In genomic region chr19:40511679-40512309, GRCm38 (mm10) we compare ENCODE assay signal across 8 mouse cellular contexts. TPM values are rescaled to one million over a fixed set of nuclear protein-coding genes. Genes with fewer than 3 reads are reported as not detected.
DNase-seq lines count a peak whose midpoint lies in the region; TF ChIP-seq lines count a peak whose summit lies in the region.

No protein-coding gene starts in this region.

- H3K9me3 ChIP-seq in embryonic facial prominence, embryonic 10.5 days = no peaks in the 10 kb centered on the region
- H3K9me3 ChIP-seq in hindbrain, embryonic 10.5 days = peaks cover 4% of the 10 kb centered on the region; the same call in 1 of the 2 replicates

- no peak for TF ChIP-seq POLR2A in testis, adult 2 months (IDR thresholded peaks at IDR 0.05; ENCODE audit: control insufficient read depth, low read depth, low read length)

- H3K4me3 ChIP-seq in testis, adult 2 months (ENCODE audit: control insufficient read depth, low read depth, low read length) = peak overlapping the region; percentile 48
- peak overlapping the region; percentile 82 for H3K4me3 ChIP-seq in embryonic facial prominence, embryonic 10.5 days
- H3K4me3 ChIP-seq in hindbrain, embryonic 10.5 days = peak overlapping the region; percentile 78

- H3K27me3 ChIP-seq in testis, adult 2 months (ENCODE audit: control insufficient read depth, insufficient read depth, low read length) = no peaks in the 10 kb centered on the region
- no peaks in the 10 kb centered on the region for H3K27me3 ChIP-seq in embryonic facial prominence, embryonic 10.5 days (replicated peaks; ENCODE audit: low read depth, poor library complexity, severe bottlenecking)
- H3K27me3 ChIP-seq in hindbrain, embryonic 10.5 days (ENCODE audit: insufficient read depth, poor library complexity, severe bottlenecking) = no peaks in the 10 kb centered on the region

- DNase-seq in testis, postnatal 10 days (ENCODE audit: low spot score) = no peak
- no peak for DNase-seq in embryonic facial prominence, embryonic 10.5 days (ENCODE audit: low spot score)
- DNase-seq in hindbrain, embryonic 10.5 days (ENCODE audit: low spot score) = no peak
- DNase-seq in lung, postnatal 14 days = peak; percentile 32
- peak; percentile 13 for DNase-seq in telencephalon, adult 2 months (ENCODE audit: low read depth, low spot score)
- no peak for DNase-seq in layer of hippocampus, adult 8-10 months (ENCODE audit: low spot score in 2 of 2)
- DNase-seq in urinary bladder, postnatal 36 days (ENCODE audit: low spot score in 2 of 2) = no peak

- no peak overlapping the region for H3K27ac ChIP-seq in testis, adult 2 months (ENCODE audit: control insufficient read depth, insufficient read depth, low read depth, low read length)
- no peak overlapping the region for H3K27ac ChIP-seq in embryonic facial prominence, embryonic 10.5 days (replicated peaks)
- peak overlapping the region; percentile 93; the same call in 1 of the 2 replicates for H3K27ac ChIP-seq in hindbrain, embryonic 10.5 days

- no peaks in the 10 kb centered on the region for H3K36me3 ChIP-seq in testis, adult 2 months (ENCODE audit: control insufficient read depth, insufficient read depth, low read length)
- no peaks in the 10 kb centered on the region for H3K36me3 ChIP-seq in embryonic facial prominence, embryonic 10.5 days (replicated peaks)
- peaks cover 5% of the 10 kb centered on the region for H3K36me3 ChIP-seq in hindbrain, embryonic 10.5 days

- TF ChIP-seq CTCF in testis, adult 2 months (IDR thresholded peaks at IDR 0.05; ENCODE audit: control insufficient read depth, insufficient read depth, insufficient replicate concordance, low read depth, low read length) = no peak

- H3K4me1 ChIP-seq in testis, adult 2 months (ENCODE audit: control insufficient read depth, insufficient read depth, low read length) = peaks cover 17% of the 10 kb centered on the region
- H3K4me1 ChIP-seq in embryonic facial prominence, embryonic 10.5 days = peaks cover 22% of the 10 kb centered on the region
- H3K4me1 ChIP-seq in hindbrain, embryonic 10.5 days (replicated peaks) = peaks cover 30% of the 10 kb centered on the region

- 25% methylated on average over 5 of the region's 5 CpGs for WGBS in embryonic facial prominence, embryonic 10.5 days
- 24% methylated on average over 5 of the region's 5 CpGs for WGBS in hindbrain, embryonic 10.5 days

RNA-seq across cellular contexts. Expression of gene Sorbs1, which starts 1.8 kb away (rescaled TPM):
- polyA plus RNA-seq in testis, adult 2 months (2012; rRNA removed) = 12.9 and 13.0 TPM in 2 replicates
- polyA plus RNA-seq in embryonic facial prominence, embryonic 10.5 days (2016; fragmentation: Nextera tagmentation; extraction: Ambion mirVana) = 40.7 and 41.1 TPM in 2 replicates
- 64.2 and 74.4 TPM in 2 replicates for polyA plus RNA-seq in hindbrain, embryonic 10.5 days (2016; fragmentation: Nextera tagmentation; extraction: Ambion mirVana)
- total RNA-seq in layer of hippocampus, adult 8-10 months (2022) = 100 to 1,000 TPM; 208 to 272 (median 239) TPM

Comparison
In these comparisons a context has a peak if more than half of its experiments do, and no peak if none do; other contexts are left out.
1. DNase-seq: peak in lung, postnatal 14 days (single experiment) and telencephalon, adult 2 months (single experiment); none in testis, postnatal 10 days (single experiment), embryonic facial prominence, embryonic 10.5 days (single experiment), hindbrain, embryonic 10.5 days (single experiment), layer of hippocampus, adult 8-10 months (0 of 2) and urinary bladder, postnatal 36 days (0 of 2).
2. Peak in every context shown above with its lines, with median percentiles within 50 percentile points of each other: H3K4me3 ChIP-seq.